Mouse (Mus musculus) ES-Bruce4 (cell line): ENCODE results near the gene Gbp3.

Experiments
- CTCF ChIP-seq: IDR thresholded peaks from one replicate; pipeline ENCODE4 v1.8.1; 2011; ENCODE audit warnings: low read depth, low read length
- EP300 ChIP-seq: IDR thresholded peaks from 2 replicates; pipeline ENCODE4 v1.6.1; 2011; ENCODE audit warnings: low read depth, low read length; ENCODE audit not compliant: insufficient read depth
- POLR2A ChIP-seq: IDR thresholded peaks from one replicate; pipeline ENCODE4 v1.8.1; 2011; ENCODE audit warnings: low read length; ENCODE audit not compliant: insufficient read depth

DNA sequence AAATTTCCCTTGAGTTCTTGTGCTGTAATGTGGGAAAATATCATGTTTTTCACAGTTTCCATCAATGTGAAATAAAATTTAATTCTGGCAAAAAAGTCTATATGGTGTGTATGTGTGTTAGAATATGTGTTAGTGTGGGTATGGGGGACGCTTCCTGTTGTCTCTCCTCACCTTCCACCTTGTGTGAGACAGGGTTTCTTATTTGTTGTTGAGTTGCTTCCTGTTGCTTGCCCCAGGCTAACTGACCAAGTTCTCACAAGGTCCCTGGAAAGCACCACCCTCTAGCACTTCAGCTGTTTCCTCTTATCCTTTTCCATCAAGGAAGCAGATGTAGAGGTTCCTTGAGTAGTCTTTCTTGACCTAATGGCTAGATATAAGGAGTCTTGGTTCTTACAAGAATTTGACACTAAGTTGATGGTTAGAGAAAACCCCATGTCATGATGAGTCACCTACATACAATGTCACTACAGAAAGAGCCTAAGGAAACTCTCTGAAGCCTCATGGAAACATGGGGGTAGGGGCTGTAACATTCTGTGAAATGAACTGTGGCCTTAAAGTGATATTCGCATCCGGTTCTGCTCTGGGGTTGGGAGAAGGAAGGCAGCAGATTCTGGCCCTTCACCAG, 9.7 kb upstream of the Gbp3 start:
- no peak for TF ChIP-seq EP300
- TF ChIP-seq CTCF, result no peak
- TF ChIP-seq POLR2A, result no peak
